Mouse (Mus musculus) MEL (cell line): ENCODE measurements around the gene Rbm28. TPM values are rescaled to one million over a fixed set of nuclear protein-coding genes. Genes with fewer than 3 reads are reported as not detected.

Experiments used
- DNase-seq: peaks from one replicate; pipeline ENCODE4 v3.0.0; 2011; ENCODE audit warnings: low read depth, low spot score
- H3K27ac ChIP-seq: 2 replicates; pipeline ENCODE4 v1.5.1; 2012; ENCODE audit warnings: low read depth, mild to moderate bottlenecking, control low read depth, low read length, moderate library complexity; ENCODE audit not compliant: control insufficient read depth
- H3K27me3 ChIP-seq, 2 experiments: fragments of 150-350 bp in 1 of 2; sonication (generic) in 1 of 2; 2 replicates each; pipeline ENCODE4 v1.6.1; 2012; ENCODE audit warnings: low read length in 2 of 2, mild to moderate bottlenecking in 2 of 2, improper control_type of control experiment in 1 of 2, moderate library complexity in 1 of 2; ENCODE audit not compliant: insufficient read depth in 2 of 2, control insufficient read depth in 1 of 2
- H3K36me3 ChIP-seq, 2 experiments: 2 replicates each; pipeline ENCODE4 v1.6.1; 2012 to 2014; ENCODE audit warnings: low read length in 2 of 2, improper control_type of control experiment in 1 of 2, inconsistent platforms in 1 of 2, mild to moderate bottlenecking in 1 of 2; ENCODE audit not compliant: insufficient read depth in 2 of 2, control insufficient read depth in 1 of 2
- H3K4me1 ChIP-seq, 2 experiments: fragments of 150-350 bp in 1 of 2; sonication (generic) in 1 of 2; 2 replicates each; pipeline ENCODE4 v1.6.1; 2012; ENCODE audit warnings: low read length in 2 of 2, improper control_type of control experiment in 1 of 2, mild to moderate bottlenecking in 1 of 2; ENCODE audit not compliant: insufficient read depth in 2 of 2, control insufficient read depth in 1 of 2
- H3K4me3 ChIP-seq, 2 experiments: fragments of 150-350 bp in 1 of 2; sonication (generic) in 1 of 2; 2 replicates each; pipeline ENCODE4 v1.5.1; 2012; ENCODE audit warnings: low read depth in 2 of 2, low read length in 2 of 2, mild to moderate bottlenecking in 2 of 2, moderate library complexity in 2 of 2, control low read depth in 1 of 2, improper control_type of control experiment in 1 of 2; ENCODE audit not compliant: control insufficient read depth in 1 of 2, insufficient read depth in 1 of 2
- H3K79me2 ChIP-seq: 2 replicates; pipeline ENCODE4 v1.6.1; 2012; ENCODE audit warnings: mild to moderate bottlenecking, low read length, moderate library complexity; ENCODE audit not compliant: control insufficient read depth, poor library complexity, insufficient read depth
- H3K9ac ChIP-seq: 2 replicates; pipeline ENCODE4 v1.6.1; 2012; ENCODE audit warnings: low read depth, mild to moderate bottlenecking, control low read depth, low read length, moderate library complexity; ENCODE audit not compliant: control insufficient read depth, poor library complexity, severe bottlenecking
- H3K9me3 ChIP-seq: fragments of 150-350 bp; sonication (generic); replicated peaks from 2 replicates; pipeline ENCODE4 v1.6.1; 2012; ENCODE audit warnings: mild to moderate bottlenecking, low read length, improper control_type of control experiment, moderate library complexity; ENCODE audit not compliant: insufficient read depth
- BHLHE40 ChIP-seq: IDR thresholded peaks from 2 replicates; pipeline ENCODE4 v1.6.1; 2012; ENCODE audit warnings: low read depth, mild to moderate bottlenecking, inconsistent platforms, low read length, improper control_type of control experiment, borderline replicate concordance
- CHD1 ChIP-seq: IDR thresholded peaks from 2 replicates; pipeline ENCODE4 v1.6.1; 2012; ENCODE audit warnings: low read depth, mild to moderate bottlenecking, inconsistent platforms, low read length, improper control_type of control experiment
- E2F4 ChIP-seq: IDR thresholded peaks from 2 replicates; pipeline ENCODE4 v1.6.1; 2011; ENCODE audit warnings: low read depth, low read length, improper control_type of control experiment, borderline replicate concordance
- EP300 ChIP-seq, 2 experiments: IDR thresholded peaks; 2 replicates each; pipeline ENCODE4 v1.6.1; 2011; ENCODE audit warnings: improper control_type of control experiment in 2 of 2, low read length in 2 of 2, low read depth in 1 of 2, mild to moderate bottlenecking in 1 of 2
- GABPA ChIP-seq: IDR thresholded peaks from 2 replicates; pipeline ENCODE4 v1.6.1; 2012; ENCODE audit warnings: low read depth, mild to moderate bottlenecking, inconsistent platforms, low read length, improper control_type of control experiment, moderate library complexity
- MAFK ChIP-seq: IDR thresholded peaks from 2 replicates; pipeline ENCODE4 v1.6.1; 2011; ENCODE audit warnings: low read depth, mild to moderate bottlenecking, low read length, improper control_type of control experiment, borderline replicate concordance
- MAZ ChIP-seq: IDR thresholded peaks from 2 replicates; pipeline ENCODE4 v1.6.1; 2012; ENCODE audit warnings: low read depth, mild to moderate bottlenecking, inconsistent platforms, low read length, improper control_type of control experiment
- MEF2A ChIP-seq: IDR thresholded peaks from 2 replicates; pipeline ENCODE4 v1.6.1; 2014; ENCODE audit warnings: low read depth, mild to moderate bottlenecking, inconsistent platforms, low read length, improper control_type of control experiment; ENCODE audit not compliant: poor library complexity, insufficient replicate concordance, severe bottlenecking; ENCODE audit errors: extremely low read depth
- MYB ChIP-seq: IDR thresholded peaks from 2 replicates; pipeline ENCODE4 v1.6.1; 2011; ENCODE audit warnings: mild to moderate bottlenecking, low read depth, low read length, improper control_type of control experiment
- NELFE ChIP-seq: IDR thresholded peaks from 2 replicates; pipeline ENCODE4 v1.6.1; 2011; ENCODE audit warnings: low read depth, low read length, improper control_type of control experiment
- NRF1 ChIP-seq: IDR thresholded peaks from 2 replicates; pipeline ENCODE4 v1.6.1; 2014; ENCODE audit warnings: low read depth, mild to moderate bottlenecking, inconsistent platforms, low read length, improper control_type of control experiment, moderate library complexity; ENCODE audit not compliant: poor library complexity, insufficient read depth, severe bottlenecking
- POLR2AphosphoS2 ChIP-seq: IDR thresholded peaks from 2 replicates; pipeline ENCODE4 v1.6.1; 2011; ENCODE audit warnings: low read length, improper control_type of control experiment
- POLR2AphosphoS5 ChIP-seq: IDR thresholded peaks from 2 replicates; pipeline ENCODE4 v1.6.1; 2012; ENCODE audit warnings: low read depth, borderline replicate concordance, mild to moderate bottlenecking, inconsistent platforms, low read length, moderate library complexity, mixed read lengths
- RCOR1 ChIP-seq: IDR thresholded peaks from 2 replicates; pipeline ENCODE4 v1.6.1; 2012; ENCODE audit warnings: low read depth, mild to moderate bottlenecking, inconsistent platforms, low read length, improper control_type of control experiment
- TAL1 ChIP-seq: IDR thresholded peaks from 2 replicates; pipeline ENCODE4 v1.6.1; 2012; ENCODE audit warnings: mild to moderate bottlenecking, inconsistent platforms, low read length, moderate library complexity, mixed read lengths
- TBP ChIP-seq: IDR thresholded peaks from 2 replicates; pipeline ENCODE4 v1.8.0; 2011; ENCODE audit warnings: low read depth, low read length, improper control_type of control experiment
- TCF12 ChIP-seq: IDR thresholded peaks from 2 replicates; pipeline ENCODE4 v1.6.1; 2014; ENCODE audit warnings: low read depth, mild to moderate bottlenecking, inconsistent platforms, low read length, improper control_type of control experiment, moderate library complexity
- UBTF ChIP-seq: IDR thresholded peaks from 2 replicates; pipeline ENCODE4 v1.6.1; 2012; ENCODE audit warnings: low read depth, mild to moderate bottlenecking, inconsistent platforms, low read length, improper control_type of control experiment, moderate library complexity, borderline replicate concordance; ENCODE audit not compliant: insufficient read depth
- ZC3H11A ChIP-seq: IDR thresholded peaks from 2 replicates; pipeline ENCODE4 v1.6.1; 2012; ENCODE audit warnings: low read depth, mild to moderate bottlenecking, inconsistent platforms, low read length, improper control_type of control experiment
- polyA plus RNA-seq, 2 experiments: library from polyadenylated mRNA; stranded (reverse) in 1 of 2; unstranded in 1 of 2; fragments of >175 nt in 1 of 2; fragments of >200 nt in 1 of 2; gene quantifications; 2 replicates each; pipeline versions ENCODE4 v1.2.1 to v1.2.4; 2012; ENCODE audit warnings: low replicate concordance in 2 of 2, low read depth in 1 of 2; ENCODE audit not compliant: insufficient read length in 2 of 2, insufficient read depth in 1 of 2, missing spikeins in 1 of 2
- total RNA-seq: library from RNA; depleted of rRNA; stranded (reverse); fragments of 300-350 nt; gene quantifications from 2 replicates; pipeline ENCODE4 v1.2.3, GENCODE M21; 2012; rRNA removed

Gene Rbm28
- total and polyA plus RNA-seq, 3 experiments: 48.2 to 312 (median 91.2) TPM

- DNase-seq: no peak
These were observed 90.7 kb downstream of the Rbm28 start for GRCm38 (mm10) chr6:29074133-29074469.

More at GRCm38 (mm10) chr6:29074133-29074469, 90.7 kb downstream of the Rbm28 start:
- H3K27me3 ChIP-seq: peaks cover 0 to 2% of the 10 kb centered on the region in 2 experiments; a peak in 2 of 4 replicates
- no peak overlapping the region for H3K27ac ChIP-seq
- no peak overlapping the region for H3K9ac ChIP-seq
- H3K9me3 ChIP-seq: no peaks in the 10 kb centered on the region
- no peaks in the 10 kb centered on the region for H3K4me1 ChIP-seq
- H3K36me3 ChIP-seq: no peaks in the 10 kb centered on the region
- TF ChIP-seq BHLHE40 (no peak), MEF2A (no peak), EP300 (IDR thresholded peaks at IDR 0.05; ENCODE audit: low read depth in 1 of 2, low read length in 2 of 2) (no peak), TAL1 (no peak), TCF12 (no peak), MAFK (no peak), NELFE (no peak), RCOR1 (no peak), ZC3H11A (no peak), POLR2AphosphoS2 (no peak), MAZ (no peak), MYB (no peak), POLR2AphosphoS5 (no peak), E2F4 (no peak), TBP (no peak), CHD1 (no peak), GABPA (no peak), NRF1 (no peak), UBTF (no peak)
- TF ChIP-seq, all 39 proteins: peak for 0
- H3K4me3 ChIP-seq: no peak overlapping the region
- H3K79me2 ChIP-seq: no peaks in the 10 kb centered on the region

Other genes starting within 250 kb of the Rbm28 start
- gene Lep, start 104.8 kb downstream of the Rbm28 start, total RNA-seq: not detected in 2 replicates
- gene Lep, start 104.8 kb downstream of the Rbm28 start, polyA plus RNA-seq: not detected
- gene Prrt4, start 14.6 kb upstream of the Rbm28 start, total RNA-seq: not detected in 2 replicates
- gene Prrt4, start 14.6 kb upstream of the Rbm28 start, polyA plus RNA-seq: under 1 TPM in 1 of 2 experiments, not detected in 1; 0.17 TPM
- gene Impdh1, start 51.4 kb upstream of the Rbm28 start, total RNA-seq: 15.3 and 17.2 TPM in 2 replicates
- gene Impdh1, start 51.4 kb upstream of the Rbm28 start, polyA plus RNA-seq: 10 to 100 TPM in 1 of 2 experiments, not detected in 1; 55.1 TPM
- gene Hilpda, start 107.5 kb upstream of the Rbm28 start, total RNA-seq: 15.6 and 18.1 TPM in 2 replicates
- 10 to 100 TPM in 1 of 2 experiments, not detected in 1; 17.0 TPM for gene Hilpda, start 107.5 kb upstream of the Rbm28 start, polyA plus RNA-seq
- 0.23 TPM in 1 of 2 replicates, not detected in the other for gene Fam71f2, start 114.6 kb upstream of the Rbm28 start, total RNA-seq
- under 1 TPM in 1 of 2 experiments, not detected in 1; 0.84 TPM for gene Fam71f2, start 114.6 kb upstream of the Rbm28 start, polyA plus RNA-seq
- not detected in 2 replicates for gene Fam71f1, start 154.1 kb upstream of the Rbm28 start, total RNA-seq
- under 1 TPM in 1 of 2 experiments, not detected in 1; 0.13 TPM for gene Fam71f1, start 154.1 kb upstream of the Rbm28 start, polyA plus RNA-seq
- 80.4 and 98.0 TPM in 2 replicates for gene Calu, start 183.1 kb upstream of the Rbm28 start, total RNA-seq
- 100 to 1,000 TPM in 1 of 2 experiments, 10 to 100 TPM in 1; 79.4 to 419 TPM for gene Calu, start 183.1 kb upstream of the Rbm28 start, polyA plus RNA-seq
- 0.23 TPM in 1 of 2 replicates, not detected in the other for gene Opn1sw, start 223.5 kb upstream of the Rbm28 start, total RNA-seq
- gene Opn1sw, start 223.5 kb upstream of the Rbm28 start, polyA plus RNA-seq: under 1 TPM in 1 of 2 experiments, not detected in 1; 0.04 TPM
- gene Ccdc136, start 231.3 kb upstream of the Rbm28 start, total RNA-seq: not detected in 2 replicates
- gene Ccdc136, start 231.3 kb upstream of the Rbm28 start, polyA plus RNA-seq: under 1 TPM in 1 of 2 experiments, not detected in 1; 0.22 TPM